Mouse (Mus musculus) megakaryocyte-erythroid progenitor cell, adult 5-6 weeks (primary cell): Measurements from ENCODE around the gene Ndn. TPM values are rescaled to one million over a fixed set of nuclear protein-coding genes. Genes with fewer than 3 reads are reported as not detected.

Experiments used
- total RNA-seq, 2 experiments: library from RNA; stranded (forward) in 1 of 2; stranded (reverse) in 1 of 2; fragments of 200-1000, 215-1000 nt in 1 of 2; fragments of >200 nt in 1 of 2; fragmentation: Nextera tagmentation in 1 of 2; gene quantifications; 2 replicates each; pipeline ENCODE4 v1.2.3; 2014 to 2017

Ndn gene
- total RNA-seq, 2 experiments from 2014 or later = 0.35 TPM; not detected in 1

Other genes starting within 250 kb of the Ndn start
- gene Magel2, start 30.4 kb downstream of the Ndn start, total RNA-seq (2014; fragmentation: Nextera tagmentation) = not detected in 2 replicates
- gene Magel2, start 30.4 kb downstream of the Ndn start, total RNA-seq (2017) = not detected in 2 replicates
- gene Mkrn3, start 73.6 kb downstream of the Ndn start, total RNA-seq (2014; fragmentation: Nextera tagmentation) = 0.37 and 1.7 TPM in 2 replicates
- 0.34 and 0.70 TPM in 2 replicates for gene Mkrn3, start 73.6 kb downstream of the Ndn start, total RNA-seq (2017)
- 2.0 and 3.8 TPM in 2 replicates for gene Peg12, start 117.9 kb downstream of the Ndn start, total RNA-seq (2014; fragmentation: Nextera tagmentation)
- gene Peg12, start 117.9 kb downstream of the Ndn start, total RNA-seq (2017) = 0.61 and 3.9 TPM in 2 replicates